Mouse (Mus musculus): ENCODE results near the gene Ppp1r10. TPM values are rescaled to one million over a fixed set of nuclear protein-coding genes. Genes with fewer than 3 reads are reported as not detected.

Gene Ppp1r10
- total and polyA plus RNA-seq, 3 experiments: 14.5 to 70.3 (median 31.6) TPM

- Histone ChIP-seq H3K4me3 (replicated peaks in 1 of 3; ENCODE audit: low read depth in 2 of 3, low read length in 2 of 3, poor library complexity in 1 of 3) (no peak overlapping the region), H3K9me3 (replicated peaks; ENCODE audit: low read length) (no peaks in the 10 kb centered on the region), H3K4me2 (ENCODE audit: insufficient read depth, low read depth, poor library complexity, severe bottlenecking) (no peak overlapping the region), H3K27me3 (replicated peaks) (no peaks in the 10 kb centered on the region), H3K27ac (ENCODE audit: insufficient read depth, low read depth) (no peak overlapping the region), H3K9ac (ENCODE audit: insufficient read depth, low read depth) (no peak overlapping the region), H3K4me1 (ENCODE audit: control insufficient read depth in 1 of 2, insufficient read depth in 2 of 2) (no peaks in the 10 kb centered on the region), H3K79me2 (replicated peaks; ENCODE audit: control insufficient read depth, extremely low read depth, insufficient read depth, poor library complexity, severe bottlenecking) (no peaks in the 10 kb centered on the region), H3K36me3 (replicated peaks in 1 of 2; ENCODE audit: control insufficient read depth in 1 of 2, insufficient read depth in 1 of 2, low read length in 1 of 2) (peaks cover 80 to 97% of the 10 kb centered on the region in 2 experiments)
- no peak for TF ChIP-seq MAX (IDR thresholded peaks at IDR 0.05; ENCODE audit: low read length)
- no peak for TF ChIP-seq ZMIZ1 (IDR thresholded peaks at IDR 0.05; ENCODE audit: low read depth, low read length)
- TF ChIP-seq HCFC1 (IDR thresholded peaks at IDR 0.05; ENCODE audit: low read depth, low read length): no peak
- TF ChIP-seq USF1 (IDR thresholded peaks at IDR 0.05; ENCODE audit: low read depth, low read length): no peak
- no peak for TF ChIP-seq UBTF (IDR thresholded peaks at IDR 0.05; ENCODE audit: low read depth, low read length)
- no peak for TF ChIP-seq JUND (conservative IDR thresholded peaks at IDR 0.05; ENCODE audit: low read depth, low read length)
- no peak for TF ChIP-seq ZKSCAN1 (IDR thresholded peaks at IDR 0.05; ENCODE audit: borderline replicate concordance, low read depth, low read length)
- in situ Hi-C loops (cut with MboI; ENCODE audit: low pct_ligation_motif_present, low pct_unique_long_range_greater_than_20kb, low sequenced_read_pairs): no loop called here
- DNase-seq (ENCODE audit: extremely low read depth): no peak
- dilution Hi-C loops (cut with MboI; ENCODE audit: extremely low pct_ligation_motif_present, extremely low pct_unique_long_range_greater_than_20kb, low sequenced_read_pairs): no loop called here
Observed at GRCm38 (mm10) chr17:35887725-35888124, 28.5 kb upstream of the Ppp1r10 start.

- in situ Hi-C loops (cut with MboI; ENCODE audit: low pct_ligation_motif_present, low pct_unique_long_range_greater_than_20kb, low sequenced_read_pairs): no loop called here
- peak; percentile 90 for DNase-seq (ENCODE audit: extremely low read depth)
- peaks cover 22 to 57% of the 10 kb centered on the region in 2 experiments for H3K36me3 ChIP-seq (replicated peaks in 1 of 2; ENCODE audit: control insufficient read depth in 1 of 2, insufficient read depth in 1 of 2, low read length in 1 of 2)
- TF ChIP-seq MXI1 (IDR thresholded peaks at IDR 0.05; ENCODE audit: low read depth, low read length) (peak; percentile 82), MAX (IDR thresholded peaks at IDR 0.05; ENCODE audit: low read length) (peak; percentile 60), ELF1 (IDR thresholded peaks at IDR 0.05; ENCODE audit: low read depth, low read length) (0 out of 2 replicates have a peak, but pooled peaks have one; percentile 40), UBTF (IDR thresholded peaks at IDR 0.05; ENCODE audit: low read depth, low read length) (peak; percentile 40; the same call in 1 of the 2 replicates), TBP (conservative IDR thresholded peaks at IDR 0.05; ENCODE audit: low read depth, low read length) (peak; percentile 53; the same call in 1 of the 2 replicates), EP300 (IDR thresholded peaks at IDR 0.05; ENCODE audit: low read length) (no peak), ETS1 (conservative IDR thresholded peaks at IDR 0.05; ENCODE audit: low read depth, low read length) (no peak), HCFC1 (IDR thresholded peaks at IDR 0.05; ENCODE audit: low read depth, low read length) (peak; percentile 63), CHD2 (IDR thresholded peaks at IDR 0.05; ENCODE audit: low read length) (no peak), PAX5 (IDR thresholded peaks at IDR 0.05; ENCODE audit: low read length) (no peak), BHLHE40 (IDR thresholded peaks at IDR 0.05; ENCODE audit: low read depth, low read length) (peak; percentile 97), MEF2A (IDR thresholded peaks at IDR 0.05; ENCODE audit: borderline replicate concordance, low read depth, low read length) (peak; percentile 8; the same call in 1 of the 2 replicates), NRF1 (IDR thresholded peaks at IDR 0.05; ENCODE audit: low read depth, low read length) (peak; percentile 87), CTCF (conservative IDR thresholded peaks at IDR 0.05 in 1 of 2, IDR thresholded peaks at IDR 0.05 in 1 of 2; ENCODE audit: low read depth in 2 of 2, low read length in 2 of 2) (no peak), ZKSCAN1 (IDR thresholded peaks at IDR 0.05; ENCODE audit: borderline replicate concordance, low read depth, low read length) (no peak), E2F4 (IDR thresholded peaks at IDR 0.05; ENCODE audit: insufficient replicate concordance, low read depth, low read length) (no peak), JUND (conservative IDR thresholded peaks at IDR 0.05; ENCODE audit: low read depth, low read length) (no peak), USF1 (IDR thresholded peaks at IDR 0.05; ENCODE audit: low read depth, low read length) (no peak), ZNF384 (IDR thresholded peaks at IDR 0.05; ENCODE audit: low read depth, low read length) (no peak), CHD1 (IDR thresholded peaks at IDR 0.05; ENCODE audit: low read depth, low read length) (no peak), KAT2A (IDR thresholded peaks at IDR 0.05; ENCODE audit: insufficient replicate concordance, low read length) (no peak), POLR2AphosphoS2 (IDR thresholded peaks at IDR 0.05; ENCODE audit: low read depth, low read length) (0 out of 2 replicates have a peak, but pooled peaks have one; percentile 77), JUN (IDR thresholded peaks at IDR 0.05; ENCODE audit: insufficient read depth, low read depth, low read length) (no peak), ZC3H11A (IDR thresholded peaks at IDR 0.05; ENCODE audit: low read depth, low read length) (no peak), GABPA (IDR thresholded peaks at IDR 0.05; ENCODE audit: insufficient replicate concordance, low read depth, low read length) (no peak), MYC (IDR thresholded peaks at IDR 0.05; ENCODE audit: low read depth, low read length) (no peak), RAD21 (IDR thresholded peaks at IDR 0.05; ENCODE audit: low read depth, low read length) (no peak), SMC3 (IDR thresholded peaks at IDR 0.05; ENCODE audit: low read depth, low read length) (no peak)
Observed at GRCm38 (mm10) chr17:35896781-35897643, 19.2 kb upstream of the Ppp1r10 start, which contains the start of gene 2310061I04Rik. Gene 2310061I04Rik, minus strand, starts transcription at chr17:35897431.

More at GRCm38 (mm10) chr17:35896781-35897643, 19.2 kb upstream of the Ppp1r10 start, which contains the start of gene 2310061I04Rik:
- Histone ChIP-seq H3K27ac (ENCODE audit: insufficient read depth, low read depth) (peak within 1 kb of the TSS; percentile 87), H3K4me1 (ENCODE audit: control insufficient read depth in 1 of 2, insufficient read depth in 2 of 2) (peaks cover 7 to 23% of the 10 kb centered on the region in 2 experiments), H3K4me3 (replicated peaks in 1 of 3; ENCODE audit: low read depth in 2 of 3, low read length in 2 of 3, poor library complexity in 1 of 3) (peak within 1 kb of the TSS; percentile 69 to 87 (median 70)), H3K79me2 (replicated peaks; ENCODE audit: control insufficient read depth, extremely low read depth, insufficient read depth, poor library complexity, severe bottlenecking) (peaks cover 9% of the 10 kb centered on the region), H3K9me3 (replicated peaks; ENCODE audit: low read length) (no peaks in the 10 kb centered on the region), H3K27me3 (replicated peaks) (no peaks in the 10 kb centered on the region), H3K4me2 (ENCODE audit: insufficient read depth, low read depth, poor library complexity, severe bottlenecking) (peak within 1 kb of the TSS; percentile 68), H3K9ac (ENCODE audit: insufficient read depth, low read depth) (peak within 1 kb of the TSS; percentile 58)
- dilution Hi-C loops (cut with MboI; ENCODE audit: extremely low pct_ligation_motif_present, extremely low pct_unique_long_range_greater_than_20kb, low sequenced_read_pairs): no loop called here

All from CH12.LX (cell line).